Mouse (Mus musculus): ENCODE results near the gene Cntf.

GRCm38 (mm10) chr19:12806214-12806613 lies 40.8 kb upstream of the Cntf start:
- TF ChIP-seq CTCF (IDR thresholded peaks at IDR 0.05; ENCODE audit: extremely low read depth, insufficient read depth, insufficient read length, insufficient replicate concordance) (no peak), POLR2A (IDR thresholded peaks at IDR 0.05; ENCODE audit: low read depth, low read length) (no peak)

Measured in spleen, adult 2 months (tissue).